Mouse (Mus musculus) liver, embryonic 11.5 days (tissue): Measurements from ENCODE around the gene Coq8a. TPM values are rescaled to one million over a fixed set of nuclear protein-coding genes. Genes with fewer than 3 reads are reported as not detected.

Experiments used
- ATAC-seq: fragments of 200-750 bp; cut with Nextera tagmentation; replicated peaks from 2 replicates; pipeline ENCODE4 v1.8.0; 2017; ENCODE audit warnings: moderate number of reproducible peaks, mild to moderate bottlenecking, moderate TSS enrichment, moderate library complexity; ENCODE audit not compliant: low FRiP score
- DNase-seq: peaks from one replicate; pipeline ENCODE4 v3.0.0-alpha.2; 2017; ENCODE audit warnings: low spot score
- H3K27ac ChIP-seq: fragments of 300-500 bp; sonication (generic); 2 replicates; pipeline ENCODE4 v1.5.1; 2014; ENCODE audit warnings: mild to moderate bottlenecking, low read depth, low read length, control low read depth
- H3K27me3 ChIP-seq: fragments of 300-500 bp; sonication (generic); replicated peaks from 2 replicates; pipeline ENCODE4 v1.6.1; 2014; ENCODE audit warnings: low read length, mixed read lengths; ENCODE audit not compliant: control insufficient read depth, insufficient read depth
- H3K36me3 ChIP-seq: fragments of 300-500 bp; sonication (generic); 2 replicates; pipeline ENCODE4 v1.6.1; 2014; ENCODE audit warnings: mild to moderate bottlenecking, low read length, moderate library complexity, mixed read lengths; ENCODE audit not compliant: control insufficient read depth, insufficient read depth
- H3K4me1 ChIP-seq: fragments of 300-500 bp; sonication (generic); replicated peaks from 2 replicates; pipeline ENCODE4 v1.6.1; 2014; ENCODE audit warnings: low read length, mixed read lengths; ENCODE audit not compliant: control insufficient read depth, insufficient read depth
- H3K4me2 ChIP-seq: fragments of 300-500 bp; sonication (generic); 2 replicates; pipeline ENCODE4 v1.6.1; 2014; ENCODE audit warnings: mild to moderate bottlenecking, control low read depth, moderate library complexity
- H3K4me3 ChIP-seq: fragments of 300-500 bp; sonication (generic); 2 replicates; pipeline ENCODE4 v1.5.1; 2014; ENCODE audit warnings: low read depth, low read length, control low read depth
- H3K9ac ChIP-seq: fragments of 300-500 bp; sonication (generic); 2 replicates; pipeline ENCODE4 v1.6.1; 2014; ENCODE audit warnings: low read depth, low read length, control low read depth
- H3K9me3 ChIP-seq: fragments of 300-500 bp; sonication (generic); 2 replicates; pipeline ENCODE4 v1.6.1; 2016; ENCODE audit warnings: low read length, inconsistent platforms, mixed read lengths; ENCODE audit not compliant: control insufficient read depth
- WGBS: fragments of 180-500 bp; shearing (Covaris S2); extraction: QIAGEN DNeasy Blood & Tissue Kit; methylation state at CpG from one replicate; pipeline ENCODE4 v1.1.7; 2014; 5-methylcytosine and 5-hydroxymethylcytosine counted together
- polyA plus RNA-seq: library from polyadenylated mRNA; unstranded; fragments of >200 nt; fragmentation: Nextera tagmentation; extraction: Ambion mirVana; gene quantifications from 2 replicates; pipeline ENCODE4 v1.2.1, GENCODE M21; 2014

Coq8a gene
- polyA plus RNA-seq, 1 experiment from 2014 or later: 6.7 TPM

DNA sequence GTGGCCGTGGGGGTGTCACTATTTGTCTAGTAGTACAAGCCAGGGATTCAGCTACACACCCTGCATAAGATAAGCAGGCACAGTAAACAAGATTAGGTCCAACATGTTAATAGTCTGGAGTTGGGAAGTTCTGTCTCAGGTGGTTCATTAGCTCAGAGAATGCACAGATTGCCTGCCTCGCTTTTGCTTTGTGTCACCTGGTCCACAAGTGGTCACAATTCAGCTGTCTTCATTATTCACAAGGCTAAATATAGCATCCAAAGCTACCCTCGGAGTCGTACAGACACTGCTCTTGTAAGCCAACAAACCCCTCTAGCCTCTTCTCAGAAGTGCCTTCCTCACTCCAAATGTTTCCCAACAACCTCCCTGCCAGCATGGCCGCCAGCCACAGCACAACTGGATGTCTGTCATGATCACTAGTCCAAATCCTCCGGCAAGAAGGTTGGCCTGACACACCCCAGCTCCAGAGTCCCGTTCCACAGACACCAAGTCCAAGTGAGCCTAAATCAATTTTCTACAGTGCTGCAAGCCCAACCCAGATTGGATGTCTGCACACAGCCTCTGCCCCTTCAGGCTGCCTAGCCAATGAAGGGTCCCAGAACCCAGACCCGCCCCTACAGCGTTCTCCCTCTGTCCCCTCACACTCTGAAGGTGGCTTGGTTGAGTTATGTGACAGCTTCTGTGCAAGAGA is 4.5 kb downstream of the Coq8a start:
- Histone ChIP-seq H3K9ac (peak overlapping the region; percentile 63), H3K36me3 (no peaks in the 10 kb centered on the region), H3K27me3 (0 out of 2 replicates have a peak, but pooled peaks cover 2% of the 10 kb centered on the region), H3K4me1 (peaks cover 14% of the 10 kb centered on the region), H3K4me2 (peak overlapping the region; percentile 97), H3K9me3 (no peaks in the 10 kb centered on the region), H3K4me3 (peak overlapping the region; percentile 71), H3K27ac (no peak overlapping the region)
- WGBS: 25% methylated on average over 9 of the region's 9 CpGs
- ATAC-seq (no peak; the same call in 1 of the 2 replicates), DNase-seq (no peak)

DNA sequence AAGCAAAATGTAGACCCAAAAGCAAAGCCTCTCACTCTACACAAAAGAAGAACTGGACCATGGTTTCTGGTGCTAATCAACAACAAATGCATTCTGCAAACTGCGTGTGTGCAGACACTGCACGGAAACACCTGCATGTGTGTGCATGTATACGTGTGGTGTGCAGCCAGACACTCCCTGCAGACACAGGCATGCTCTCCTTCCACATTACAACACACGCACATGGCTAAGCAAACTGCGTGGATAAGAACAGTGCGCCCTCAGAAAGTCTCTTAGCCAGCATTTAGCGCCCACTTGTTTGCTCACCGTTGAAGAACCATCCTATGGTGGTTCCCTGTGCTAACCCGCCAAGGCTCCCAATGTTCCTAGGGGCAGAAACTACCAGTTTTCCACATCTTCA is 5.4 kb downstream of the Coq8a start:
- no peak overlapping the region; the same call in 1 of the 2 replicates for H3K4me2 ChIP-seq
- H3K27me3 ChIP-seq: 0 out of 2 replicates have a peak, but pooled peaks cover 2% of the 10 kb centered on the region
- ATAC-seq (no peak), DNase-seq (no peak)
- no peak overlapping the region for H3K4me3 ChIP-seq
- H3K4me1 ChIP-seq: peaks cover 14% of the 10 kb centered on the region
- H3K9ac ChIP-seq: no peak overlapping the region
- H3K36me3 ChIP-seq: no peaks in the 10 kb centered on the region
- H3K9me3 ChIP-seq: no peaks in the 10 kb centered on the region
- no peak overlapping the region for H3K27ac ChIP-seq
- WGBS: 81% methylated on average over 9 of the region's 9 CpGs

DNA sequence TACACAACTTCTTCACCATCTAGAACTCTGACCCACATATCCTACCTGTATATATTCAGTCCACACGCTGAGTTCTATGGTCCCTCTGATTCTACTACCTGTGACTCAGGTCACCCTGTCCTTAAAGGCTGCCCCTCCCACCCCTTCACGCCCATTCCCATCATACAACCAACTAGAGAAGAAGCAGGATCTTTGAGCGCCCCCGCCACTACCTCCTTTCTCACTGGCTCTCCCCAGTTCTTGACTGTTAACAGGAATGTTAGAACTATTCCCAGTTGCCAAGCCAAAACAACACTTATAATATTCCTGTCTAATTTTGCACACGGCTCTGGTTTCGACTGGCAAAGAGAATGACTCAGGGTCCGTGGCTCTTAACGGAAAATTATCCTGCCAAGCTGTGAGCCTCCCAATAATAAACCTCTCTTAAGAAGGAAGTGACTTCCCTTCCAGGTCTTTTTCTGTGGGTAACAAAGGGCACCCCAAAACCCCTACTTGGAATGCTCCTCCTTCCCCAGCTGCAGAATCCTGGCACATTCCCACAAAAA is 5.9 kb downstream of the Coq8a start:
- Histone ChIP-seq H3K9me3 (no peaks in the 10 kb centered on the region), H3K27me3 (0 out of 2 replicates have a peak, but pooled peaks cover 2% of the 10 kb centered on the region), H3K4me2 (no peak overlapping the region), H3K4me1 (peaks cover 14% of the 10 kb centered on the region), H3K9ac (no peak overlapping the region), H3K4me3 (no peak overlapping the region), H3K27ac (no peak overlapping the region), H3K36me3 (no peaks in the 10 kb centered on the region)
- DNase-seq (no peak), ATAC-seq (no peak)
- WGBS: 77% methylated on average over 8 of the region's 8 CpGs

DNA sequence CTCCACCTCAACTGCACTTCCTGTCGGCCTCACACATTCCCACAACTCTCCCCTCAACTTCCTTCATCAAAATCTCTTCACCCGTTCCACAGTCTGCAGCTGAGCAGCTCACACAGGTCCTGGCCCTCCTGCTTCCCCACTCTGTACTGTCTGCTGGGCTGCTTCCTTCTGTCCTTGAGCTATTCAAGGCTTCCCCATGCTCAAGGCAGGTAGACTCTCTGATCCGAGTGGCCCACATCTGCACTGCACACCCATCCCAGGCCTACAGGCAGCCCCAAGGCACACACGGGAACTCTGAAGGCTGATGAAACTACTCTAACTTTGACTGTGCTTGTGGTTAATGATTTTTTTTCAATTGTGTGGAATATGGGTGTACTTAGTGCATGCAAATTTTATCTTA is 6.5 kb downstream of the Coq8a start:
- WGBS: 42% methylated on average over 4 of the region's 4 CpGs
- H3K4me1 ChIP-seq: peaks cover 14% of the 10 kb centered on the region
- no peak for DNase-seq
- H3K4me2 ChIP-seq: no peak overlapping the region
- H3K27me3 ChIP-seq: 0 out of 2 replicates have a peak, but pooled peaks cover 2% of the 10 kb centered on the region
- H3K36me3 ChIP-seq: no peaks in the 10 kb centered on the region
- no peak overlapping the region for H3K27ac ChIP-seq
- no peak overlapping the region for H3K4me3 ChIP-seq
- no peak for ATAC-seq
- no peak overlapping the region for H3K9ac ChIP-seq
- H3K9me3 ChIP-seq: no peaks in the 10 kb centered on the region

DNA sequence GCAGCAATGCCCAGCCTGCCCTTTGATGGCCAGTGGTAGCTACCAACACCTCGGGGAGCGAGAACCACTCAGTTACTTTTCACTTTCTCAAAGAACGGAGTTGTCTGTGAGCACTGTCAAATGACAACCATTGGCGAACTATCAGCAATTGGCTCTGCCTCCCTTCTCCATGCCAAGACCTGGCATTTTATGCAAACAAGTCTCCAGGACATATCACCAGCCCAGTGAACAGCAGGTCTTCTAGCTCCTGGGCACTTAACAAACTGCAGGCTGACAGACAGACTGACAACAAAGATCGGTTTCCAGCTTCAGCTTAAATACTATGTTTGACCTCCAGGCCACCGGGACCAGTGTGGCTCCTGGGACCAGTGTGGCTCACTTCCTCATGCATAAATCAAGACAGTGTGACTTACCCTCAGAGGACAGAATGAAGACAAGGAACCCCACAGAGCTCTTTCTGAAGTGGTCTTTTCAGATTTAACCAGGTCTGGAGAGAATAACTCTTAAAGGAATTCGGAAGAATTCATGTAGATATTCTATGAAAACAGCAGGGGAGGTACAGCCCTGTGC is 7.7 kb downstream of the Coq8a start:
- Histone ChIP-seq H3K4me1 (peaks cover 14% of the 10 kb centered on the region), H3K27ac (no peak overlapping the region), H3K9ac (no peak overlapping the region), H3K27me3 (0 out of 2 replicates have a peak, but pooled peaks cover 2% of the 10 kb centered on the region), H3K4me2 (no peak overlapping the region), H3K36me3 (no peaks in the 10 kb centered on the region), H3K9me3 (no peaks in the 10 kb centered on the region), H3K4me3 (no peak overlapping the region)
- WGBS: 73% methylated on average over 7 of the region's 7 CpGs
- DNase-seq: no peak
- ATAC-seq: no peak

DNA sequence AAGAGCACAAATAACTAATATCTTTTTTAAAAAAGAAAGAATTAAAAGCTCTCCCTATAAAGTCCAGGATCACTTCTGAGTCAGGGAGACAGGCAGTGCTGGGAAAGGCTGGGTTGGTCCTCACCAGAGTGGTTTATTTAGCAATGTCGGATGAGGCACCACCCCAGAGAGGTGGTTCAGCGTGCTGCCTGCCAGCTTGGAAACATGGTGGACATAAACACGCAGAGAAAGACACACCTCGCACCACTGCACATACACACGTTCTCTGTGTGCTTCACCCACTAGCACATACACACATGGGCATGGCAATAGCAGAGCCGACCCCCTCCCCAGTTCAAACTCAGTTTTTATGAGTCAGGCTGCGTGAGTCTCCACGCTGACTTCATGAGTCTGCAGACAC is 8.3 kb downstream of the Coq8a start:
- no peaks in the 10 kb centered on the region for H3K9me3 ChIP-seq
- no peak overlapping the region for H3K27ac ChIP-seq
- H3K4me1 ChIP-seq: peaks cover 11% of the 10 kb centered on the region
- 0 out of 2 replicates have a peak, but pooled peaks cover 2% of the 10 kb centered on the region for H3K27me3 ChIP-seq
- H3K4me2 ChIP-seq: no peak overlapping the region
- no peak for ATAC-seq
- H3K36me3 ChIP-seq: no peaks in the 10 kb centered on the region
- H3K9ac ChIP-seq: no peak overlapping the region
- no peak for DNase-seq
- WGBS: 85% methylated on average over 8 of the region's 8 CpGs
- H3K4me3 ChIP-seq: no peak overlapping the region

DNA sequence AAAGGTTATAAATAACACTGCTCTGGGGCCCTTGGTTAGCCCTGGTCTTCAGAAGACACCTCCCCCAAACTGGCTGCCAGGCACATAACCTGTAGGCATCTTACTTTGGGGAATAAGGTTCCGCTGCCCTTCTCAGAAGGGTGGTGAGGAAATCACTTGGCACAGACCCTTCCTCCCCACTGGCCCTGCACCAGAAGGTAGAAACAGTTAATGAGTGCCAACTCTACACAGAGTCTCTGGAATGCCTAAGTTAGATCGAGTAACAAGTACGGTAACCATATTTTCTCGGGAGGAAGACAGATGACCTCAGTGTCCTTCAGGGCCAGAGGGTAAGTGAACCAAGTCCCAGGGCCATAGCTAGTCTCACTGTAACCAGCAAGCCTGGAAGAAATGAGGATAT is 10.5 kb downstream of the Coq8a start:
- Histone ChIP-seq H3K36me3 (no peaks in the 10 kb centered on the region), H3K9ac (no peak overlapping the region), H3K27me3 (0 out of 2 replicates have a peak, but pooled peaks cover under 1% of the 10 kb centered on the region), H3K4me1 (peaks cover 8% of the 10 kb centered on the region), H3K9me3 (no peaks in the 10 kb centered on the region), H3K4me2 (no peak overlapping the region), H3K27ac (no peak overlapping the region), H3K4me3 (no peak overlapping the region)
- WGBS: 88% methylated on average over 4 of the region's 4 CpGs
- ATAC-seq: no peak
- DNase-seq: no peak

DNA sequence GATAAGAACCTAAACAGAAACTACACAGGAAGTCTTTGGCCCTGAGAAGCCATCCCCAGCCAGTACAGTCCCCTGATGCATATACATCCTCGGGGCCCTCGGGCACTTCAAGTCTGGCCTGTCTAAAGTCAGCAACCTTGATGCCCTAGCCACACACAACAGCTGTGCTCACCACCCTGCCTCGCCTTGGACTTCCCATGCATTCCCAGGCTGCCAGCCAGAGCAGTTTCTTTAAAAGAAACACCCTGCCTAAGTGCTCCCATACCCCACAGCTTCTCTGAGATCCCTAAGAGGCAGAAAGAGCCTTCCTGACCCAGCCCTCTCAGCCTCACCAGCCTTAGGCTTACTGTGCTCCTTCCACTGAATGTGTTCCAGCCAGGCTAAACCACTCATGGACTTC is 13.0 kb downstream of the Coq8a start:
- Histone ChIP-seq H3K36me3 (no peaks in the 10 kb centered on the region), H3K9ac (no peak overlapping the region), H3K9me3 (no peaks in the 10 kb centered on the region), H3K4me2 (no peak overlapping the region), H3K27ac (no peak overlapping the region), H3K4me3 (no peak overlapping the region), H3K27me3 (no peaks in the 10 kb centered on the region), H3K4me1 (peaks cover 14% of the 10 kb centered on the region)
- 83% methylated on average over 3 of the region's 3 CpGs for WGBS
- ATAC-seq (no peak), DNase-seq (no peak)
